Mouse (Mus musculus): ENCODE measurements around the gene Prkcb. TPM values are rescaled to one million over a fixed set of nuclear protein-coding genes. Genes with fewer than 3 reads are reported as not detected.

Gene Prkcb
- total RNA-seq, 4 experiments from 2014 or later, result 15.1 to 28.3 (median 21.8) TPM

GRCm38 (mm10) chr7:122372349-122372748, 83.8 kb downstream of the Prkcb start:
- no peak for DNase-seq

- DNase-seq, result no peak
Measured at GRCm38 (mm10) chr7:122376845-122377244, 88.3 kb downstream of the Prkcb start.

GRCm38 (mm10) chr7:122377967-122378366, 89.4 kb downstream of the Prkcb start:
- DNase-seq, result no peak

- DNase-seq, result no peak
Measured at GRCm38 (mm10) chr7:122378473-122378872, 89.9 kb downstream of the Prkcb start.

- no peak for DNase-seq
Measured at GRCm38 (mm10) chr7:122379292-122379691, 90.7 kb downstream of the Prkcb start.

- no peak for DNase-seq
Measured at GRCm38 (mm10) chr7:122380336-122381130, 92.0 kb downstream of the Prkcb start.

GRCm38 (mm10) chr7:122381560-122381959, 93.0 kb downstream of the Prkcb start:
- DNase-seq, result no peak

- DNase-seq, result no peak
Measured at GRCm38 (mm10) chr7:122383260-122383659, 94.7 kb downstream of the Prkcb start.

- no peak for DNase-seq
Measured at GRCm38 (mm10) chr7:122384891-122385290, 96.3 kb downstream of the Prkcb start.

- no peak for DNase-seq
Measured at GRCm38 (mm10) chr7:122386567-122386966, 98.0 kb downstream of the Prkcb start.

- no peak for DNase-seq
Measured at GRCm38 (mm10) chr7:122387896-122388295, 99.3 kb downstream of the Prkcb start.

- DNase-seq, result no peak
Measured at GRCm38 (mm10) chr7:122388858-122389257, 100.3 kb downstream of the Prkcb start.

GRCm38 (mm10) chr7:122389633-122390032, 101.1 kb downstream of the Prkcb start:
- no peak for DNase-seq

GRCm38 (mm10) chr7:122390200-122390599, 101.6 kb downstream of the Prkcb start:
- no peak for DNase-seq

- no peak for DNase-seq
Measured at GRCm38 (mm10) chr7:122390683-122391082, 102.1 kb downstream of the Prkcb start.

GRCm38 (mm10) chr7:122391382-122391781, 102.8 kb downstream of the Prkcb start:
- DNase-seq, result no peak

- DNase-seq, result no peak
Measured at GRCm38 (mm10) chr7:122393964-122394363, 105.4 kb downstream of the Prkcb start.

GRCm38 (mm10) chr7:122395159-122395975, 106.8 kb downstream of the Prkcb start:
- no peak for DNase-seq

- DNase-seq, result no peak
Measured at GRCm38 (mm10) chr7:122395976-122396315, 107.4 kb downstream of the Prkcb start.

- no peak for DNase-seq
Measured at GRCm38 (mm10) chr7:122397699-122398098, 109.1 kb downstream of the Prkcb start.

GRCm38 (mm10) chr7:122402041-122402440, 113.5 kb downstream of the Prkcb start:
- DNase-seq, result no peak

GRCm38 (mm10) chr7:122403343-122403742, 114.8 kb downstream of the Prkcb start:
- DNase-seq, result no peak

GRCm38 (mm10) chr7:122404571-122405393, 116.2 kb downstream of the Prkcb start:
- DNase-seq, result peak; percentile 33
